In genomic region chr1:63953229-63953883, GRCm38 (mm10) we compare ENCODE assay signal across 9 mouse cellular contexts.
DNase-seq lines count a peak whose midpoint lies in the region; ATAC-seq and TF ChIP-seq lines count a peak whose summit lies in the region.
"Had no signal": no experiment of that assay in that cellular context is flagged by ENCODE, and none has a peak within 500 bp of the region (broad histone marks: within the 10 kb centered on the region; RNA-seq: fewer than 3 reads in every experiment).

No protein-coding gene starts in this region.

- ATAC-seq in liver, embryonic 11.5 days (replicated peaks; ENCODE audit: low FRiP score): no peak
- ATAC-seq in limb, embryonic 12.5 days (ENCODE audit: insufficient number of reproducible peaks, insufficient read depth, low FRiP score, low TSS enrichment, low read depth): peak; percentile 87

- no peaks in the 10 kb centered on the region for H3K9me3 ChIP-seq in liver, embryonic 11.5 days (ENCODE audit: control insufficient read depth, low read length)
- H3K9me3 ChIP-seq in limb, embryonic 12.5 days: no peaks in the 10 kb centered on the region

- DNase-seq in liver, adult 2 months (ENCODE audit: extremely low read depth, low read depth, low spot score): no peak
- no peak for DNase-seq in liver, embryonic 11.5 days (ENCODE audit: low spot score)
- DNase-seq in heart, adult 8-10 months (ENCODE audit: low spot score): peak; percentile 58
- DNase-seq in kidney, adult 9 months: peak; percentile 58
- DNase-seq in neural tube, embryonic 10.5 days (ENCODE audit: extremely low spot score, low spot score): peak; percentile 29
- peak; percentile 41 to 49 for DNase-seq in thymus, adult 18-20 months

- no peak overlapping the region for H3K4me2 ChIP-seq in liver, embryonic 11.5 days
- H3K4me2 ChIP-seq in limb, embryonic 12.5 days: peak overlapping the region; percentile 35

- no peak for TF ChIP-seq POLR2A in liver, adult 2 months (IDR thresholded peaks at IDR 0.05; ENCODE audit: extremely low read depth, insufficient read depth, low read length)
- no peak for TF ChIP-seq POLR2A in cortical plate, adult 2 months (IDR thresholded peaks at IDR 0.05; ENCODE audit: extremely low read depth, insufficient read depth, low read length)

- 61% methylated on average over 18 of the region's 18 CpGs for WGBS in liver, adult 2 months
- WGBS in liver, embryonic 11.5 days: 66% methylated on average over 18 of the region's 18 CpGs
- 56% methylated on average over 18 of the region's 18 CpGs for WGBS in limb, embryonic 12.5 days

- H3K27ac ChIP-seq in liver, adult 2 months (replicated peaks; ENCODE audit: insufficient read depth, low read depth, low read length): no peak overlapping the region
- H3K27ac ChIP-seq in liver, embryonic 11.5 days (ENCODE audit: low read depth, low read length): no peak overlapping the region
- H3K27ac ChIP-seq in cortical plate, adult 2 months (ENCODE audit: insufficient read depth, low read length): no peak overlapping the region
- H3K27ac ChIP-seq in limb, embryonic 12.5 days: no peak overlapping the region

- H3K4me1 ChIP-seq in liver, adult 2 months (ENCODE audit: control insufficient read depth, insufficient read depth, low read length): no peaks in the 10 kb centered on the region
- H3K4me1 ChIP-seq in liver, embryonic 11.5 days (replicated peaks; ENCODE audit: control insufficient read depth, insufficient read depth, low read length): no peaks in the 10 kb centered on the region
- no peaks in the 10 kb centered on the region for H3K4me1 ChIP-seq in cortical plate, adult 2 months (ENCODE audit: control insufficient read depth, insufficient read depth, low read length)
- H3K4me1 ChIP-seq in limb, embryonic 12.5 days (replicated peaks): peaks cover 6% of the 10 kb centered on the region

- H3K79me2 ChIP-seq in liver, adult 2 months (ENCODE audit: control insufficient read depth, insufficient read depth, low read length): no peaks in the 10 kb centered on the region

- no peak overlapping the region for H3K9ac ChIP-seq in liver, adult 2 months (ENCODE audit: low read depth, low read length)
- H3K9ac ChIP-seq in liver, embryonic 11.5 days (ENCODE audit: low read depth, low read length): no peak overlapping the region
- H3K9ac ChIP-seq in limb, embryonic 12.5 days (replicated peaks): no peak overlapping the region

- no peaks in the 10 kb centered on the region for H3K27me3 ChIP-seq in liver, adult 2 months (ENCODE audit: control insufficient read depth, insufficient read depth, low read length)
- H3K27me3 ChIP-seq in liver, embryonic 11.5 days (replicated peaks; ENCODE audit: control insufficient read depth, insufficient read depth, low read length): no peaks in the 10 kb centered on the region
- H3K27me3 ChIP-seq in limb, embryonic 12.5 days: 0 out of 2 replicates have a peak, but pooled peaks cover 3% of the 10 kb centered on the region

- no peak overlapping the region for H3K4me3 ChIP-seq in liver, adult 2 months (ENCODE audit: insufficient read depth, low read depth, low read length)
- H3K4me3 ChIP-seq in liver, embryonic 11.5 days (ENCODE audit: low read depth, low read length): no peak overlapping the region
- H3K4me3 ChIP-seq in cortical plate, adult 2 months (ENCODE audit: insufficient read depth, low read length): no peak overlapping the region
- H3K4me3 ChIP-seq in limb, embryonic 12.5 days (replicated peaks): no peak overlapping the region
- H3K4me3 ChIP-seq: myocyte had no signal

- no peaks in the 10 kb centered on the region for H3K36me3 ChIP-seq in liver, adult 2 months (ENCODE audit: control insufficient read depth, insufficient read depth, low read length)
- no peaks in the 10 kb centered on the region for H3K36me3 ChIP-seq in liver, embryonic 11.5 days (ENCODE audit: control insufficient read depth, insufficient read depth, low read length)
- no peaks in the 10 kb centered on the region for H3K36me3 ChIP-seq in limb, embryonic 12.5 days

- TF ChIP-seq CTCF in liver, adult 2 months (IDR thresholded peaks at IDR 0.05; ENCODE audit: low read depth, low read length): peak; percentile 67
- TF ChIP-seq CTCF in cortical plate, adult 2 months (IDR thresholded peaks at IDR 0.05; ENCODE audit: extremely low read depth, insufficient read depth, low read length): peak; percentile 68

Comparison
In these comparisons a context has a peak if more than half of its experiments do, and no peak if none do; other contexts are left out.
1. DNase-seq: peak in heart, adult 8-10 months (single experiment), kidney, adult 9 months (single experiment), neural tube, embryonic 10.5 days (single experiment) and thymus, adult 18-20 months (2 of 2); none in liver, adult 2 months (single experiment) and liver, embryonic 11.5 days (single experiment).